Mouse (Mus musculus): ENCODE measurements around the gene Dnajc7.
"Not testable (repeated sequence)": the region's sequence is repeated elsewhere in the genome, so short reads cannot be mapped to it uniquely, and the experiment has no call there.

Gene Dnajc7

GRCm38 (mm10) chr11:100616836-100617235 lies 3.1 kb downstream of the Dnajc7 start:
- not testable (repeated sequence) for DNase-seq (ENCODE audit: low spot score in 2 of 2)

GRCm38 (mm10) chr11:100616332-100616731 lies 3.6 kb downstream of the Dnajc7 start:
- no peak for DNase-seq (ENCODE audit: low spot score in 2 of 2)

DNA sequence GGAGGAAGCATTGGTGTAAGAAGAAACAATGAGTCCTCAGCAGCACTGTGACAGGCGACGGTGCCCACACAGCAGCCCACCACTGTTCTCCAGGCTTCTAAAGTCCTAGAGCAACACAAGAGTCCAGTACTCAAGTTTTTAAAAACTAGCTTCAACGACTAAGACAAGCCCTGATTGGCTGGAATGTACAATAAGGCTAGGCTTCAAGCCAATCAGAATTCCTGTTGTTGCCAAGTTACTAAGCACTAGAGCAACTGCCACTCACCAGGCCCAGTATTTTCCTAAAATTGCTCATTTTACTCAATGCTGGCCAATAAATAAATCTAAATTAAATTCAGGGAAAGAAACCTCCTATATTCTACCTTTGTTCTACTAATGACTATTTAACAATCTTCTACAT lies 6.7 kb downstream of the Dnajc7 start:
- DNase-seq (ENCODE audit: low spot score in 2 of 2), result no peak

GRCm38 (mm10) chr11:100611627-100612026 lies 8.3 kb downstream of the Dnajc7 start:
- DNase-seq (ENCODE audit: low spot score in 2 of 2), result no peak

GRCm38 (mm10) chr11:100609997-100610680 lies 9.8 kb downstream of the Dnajc7 start:
- DNase-seq (ENCODE audit: low spot score in 2 of 2), result no peak

GRCm38 (mm10) chr11:100609355-100609996 lies 10.5 kb downstream of the Dnajc7 start:
- DNase-seq (ENCODE audit: low spot score in 2 of 2), result no peak

- no peak for DNase-seq (ENCODE audit: low spot score in 2 of 2)
These were observed 11.2 kb downstream of the Dnajc7 start for GRCm38 (mm10) chr11:100608796-100609195.

DNA sequence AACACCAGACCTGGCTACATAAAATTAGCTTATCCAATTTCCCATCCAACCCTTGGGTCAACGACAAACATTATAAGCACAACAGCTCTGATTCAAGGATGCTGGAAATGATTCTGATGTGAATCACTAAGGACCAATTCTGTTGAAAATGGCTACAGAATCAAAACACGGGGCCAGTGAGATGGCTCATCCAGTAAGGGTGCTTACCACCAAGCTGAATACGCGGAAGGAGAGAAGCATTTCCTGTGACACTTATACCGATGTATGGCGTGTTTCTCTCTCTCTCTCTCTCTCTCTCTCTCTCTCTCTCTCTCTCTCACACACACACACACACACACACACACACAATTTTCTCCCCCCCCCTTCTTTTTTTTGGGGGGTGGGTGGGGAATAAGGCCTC lies 12.8 kb downstream of the Dnajc7 start:
- DNase-seq (ENCODE audit: low spot score in 2 of 2), result no peak

DNA sequence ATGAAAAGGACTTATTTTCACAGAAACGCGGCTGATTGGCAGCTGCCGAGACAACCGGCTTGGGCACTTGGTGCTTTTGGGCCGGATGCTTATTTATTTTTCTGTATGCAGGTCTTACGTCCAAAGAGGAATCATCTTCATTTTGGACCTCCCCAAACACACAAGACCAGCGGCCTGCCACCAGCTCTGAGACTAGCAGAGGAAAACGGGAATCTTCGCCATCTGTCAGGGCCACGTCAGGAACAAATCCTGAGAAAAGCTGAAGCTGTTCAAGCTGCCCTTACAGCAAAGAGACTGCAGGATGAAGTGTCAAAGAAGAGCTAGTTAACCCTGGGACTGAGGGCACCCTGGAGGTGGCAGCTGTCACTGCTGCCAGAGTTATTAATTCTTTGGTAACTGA lies 14.5 kb downstream of the Dnajc7 start:
- DNase-seq (ENCODE audit: low spot score in 2 of 2), result no peak

DNA sequence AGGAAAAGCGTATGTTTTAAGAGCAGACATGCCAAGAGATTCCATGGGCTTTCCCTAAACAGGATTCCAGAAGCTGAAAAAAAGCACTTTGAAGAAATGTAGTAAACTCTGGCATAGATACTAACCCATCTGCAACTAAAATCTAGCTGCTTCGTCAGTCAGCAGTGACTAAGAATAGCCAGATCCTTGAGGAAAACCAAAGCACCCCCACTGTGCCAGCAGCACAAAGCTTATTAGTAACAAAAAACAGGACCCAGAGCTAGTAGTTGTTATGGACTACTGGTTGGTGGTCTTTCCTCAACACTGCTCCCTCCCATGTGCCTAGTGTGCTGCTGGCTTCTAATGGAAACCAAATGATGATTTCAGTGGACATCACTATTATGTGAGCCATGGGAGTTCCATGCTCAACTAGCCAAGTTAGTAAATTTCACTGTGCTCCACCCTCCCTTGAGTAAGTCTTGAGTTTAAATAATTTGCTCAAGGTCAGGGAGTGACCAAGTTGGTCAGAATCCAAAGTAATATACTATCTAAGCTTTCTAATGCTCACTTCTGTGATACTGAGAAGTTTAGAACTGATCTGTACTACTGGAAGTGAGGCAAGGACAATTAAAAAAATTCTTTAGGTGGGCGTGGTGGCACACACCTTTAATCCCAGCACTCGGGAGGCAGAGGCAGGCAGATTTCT lies 15.5 kb downstream of the Dnajc7 start:
- no peak for DNase-seq (ENCODE audit: low spot score in 2 of 2)

GRCm38 (mm10) chr11:100603813-100604212 lies 16.2 kb downstream of the Dnajc7 start:
- no peak for DNase-seq (ENCODE audit: low spot score in 2 of 2)

GRCm38 (mm10) chr11:100603155-100603554 lies 16.8 kb downstream of the Dnajc7 start:
- DNase-seq (ENCODE audit: low spot score in 2 of 2), result no peak

- no peak for DNase-seq (ENCODE audit: low spot score in 2 of 2)
These were observed 18.6 kb downstream of the Dnajc7 start for GRCm38 (mm10) chr11:100601372-100601771.

GRCm38 (mm10) chr11:100598074-100598473 lies 21.9 kb downstream of the Dnajc7 start:
- no peak for DNase-seq (ENCODE audit: low spot score in 2 of 2)

DNA sequence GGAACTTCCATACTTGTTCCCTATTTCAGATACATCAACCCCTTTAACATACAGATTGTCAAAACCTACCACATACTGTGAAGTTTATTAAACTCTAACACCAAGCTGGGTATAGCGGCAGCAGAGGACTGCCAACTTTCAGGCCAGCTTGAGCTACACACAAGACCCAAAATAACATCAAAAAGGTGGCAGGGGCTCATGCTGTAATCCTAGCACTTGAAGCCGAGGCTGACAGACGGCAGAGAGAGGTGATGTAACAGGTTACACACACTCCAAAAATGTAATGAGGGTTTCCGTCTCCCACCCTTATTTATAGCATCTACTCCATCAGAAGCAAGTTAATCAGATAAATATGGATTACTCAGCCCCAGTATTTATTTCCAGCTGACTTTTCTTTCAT lies 24.4 kb downstream of the Dnajc7 start:
- DNase-seq (ENCODE audit: low spot score in 2 of 2), result no peak

DNA sequence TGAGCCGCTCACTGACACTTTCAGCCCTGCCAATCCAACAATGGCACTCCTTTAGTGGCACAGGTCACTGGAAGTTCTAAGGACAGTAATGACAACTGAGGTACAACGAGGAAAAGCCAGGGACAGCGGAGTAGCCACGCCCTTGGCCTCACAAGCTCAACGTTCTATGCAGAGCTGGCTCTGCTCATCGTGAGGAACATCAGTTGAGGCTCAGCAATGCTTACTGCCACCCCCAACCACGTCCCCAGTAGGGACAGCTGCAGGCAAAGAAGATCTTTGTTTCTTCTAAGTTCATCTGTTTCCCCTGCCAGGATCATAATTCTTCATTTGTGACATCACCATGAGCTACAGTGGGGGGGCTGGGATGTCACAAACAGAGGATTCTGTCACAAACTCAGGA lies 25.4 kb downstream of the Dnajc7 start:
- no peak for DNase-seq (ENCODE audit: low spot score in 2 of 2)

- DNase-seq (ENCODE audit: low spot score in 2 of 2), result no peak
These were observed 27.5 kb downstream of the Dnajc7 start for GRCm38 (mm10) chr11:100592346-100593046.

- DNase-seq (ENCODE audit: low spot score in 2 of 2), result no peak
These were observed 31.5 kb downstream of the Dnajc7 start for GRCm38 (mm10) chr11:100588462-100588861.

GRCm38 (mm10) chr11:100585148-100585547 lies 34.8 kb downstream of the Dnajc7 start:
- DNase-seq (ENCODE audit: low spot score in 2 of 2), result no peak

GRCm38 (mm10) chr11:100584561-100584961 lies 35.4 kb downstream of the Dnajc7 start:
- no peak for DNase-seq (ENCODE audit: low spot score in 2 of 2)

GRCm38 (mm10) chr11:100582836-100583235 lies 37.1 kb downstream of the Dnajc7 start:
- no peak for DNase-seq (ENCODE audit: low spot score in 2 of 2)

GRCm38 (mm10) chr11:100582413-100582812 lies 37.6 kb downstream of the Dnajc7 start:
- DNase-seq (ENCODE audit: low spot score in 2 of 2), result not testable (repeated sequence)

All from frontal cortex, postnatal 25 days (tissue).